19 mouse cellular contexts compared by ENCODE assay signal in genomic region chr19:35759701-35760100, GRCm38 (mm10).
DNase-seq lines count a peak whose midpoint lies in the region; ATAC-seq lines count a peak whose summit lies in the region.
"Had no signal": no experiment of that assay in that cellular context is flagged by ENCODE, and none has a peak within 500 bp of the region (broad histone marks: within the 10 kb centered on the region; RNA-seq: fewer than 3 reads in every experiment).

No protein-coding gene starts in this region.

- H3K4me2 ChIP-seq in kidney, embryonic 15.5 days = no peak overlapping the region
- H3K4me2 ChIP-seq: forebrain, embryonic 12.5 days; liver, embryonic 13.5 days; lung, embryonic 15.5 days; neural tube, embryonic 15.5 days had no signal

- no peak overlapping the region for H3K9ac ChIP-seq in kidney, embryonic 15.5 days
- H3K9ac ChIP-seq: forebrain, embryonic 12.5 days; liver, embryonic 13.5 days; lung, embryonic 15.5 days; neural tube, embryonic 15.5 days had no signal

- no peaks in the 10 kb centered on the region for H3K27me3 ChIP-seq in kidney, embryonic 15.5 days
- H3K27me3 ChIP-seq: CH12.LX; forebrain, embryonic 12.5 days; liver, embryonic 13.5 days; lung, embryonic 15.5 days; neural tube, embryonic 15.5 days had no signal

- no peaks in the 10 kb centered on the region for H3K4me1 ChIP-seq in kidney, embryonic 15.5 days
- H3K4me1 ChIP-seq: forebrain, embryonic 12.5 days; limb, embryonic 10.5 days; liver, embryonic 13.5 days; lung, embryonic 15.5 days; neural tube, embryonic 15.5 days had no signal

- H3K9me3 ChIP-seq in kidney, embryonic 15.5 days (replicated peaks) = no peaks in the 10 kb centered on the region
- H3K9me3 ChIP-seq: forebrain, embryonic 12.5 days; limb, embryonic 10.5 days; lung, embryonic 15.5 days; neural tube, embryonic 15.5 days had no signal

- no peak overlapping the region for H3K27ac ChIP-seq in kidney, embryonic 15.5 days
- H3K27ac ChIP-seq: forebrain, embryonic 12.5 days; limb, embryonic 10.5 days; liver, embryonic 13.5 days; lung, embryonic 15.5 days; neural tube, embryonic 15.5 days had no signal

- 73% methylated on average over 3 of the region's 3 CpGs for WGBS in kidney, embryonic 15.5 days

- ATAC-seq in kidney, embryonic 15.5 days (replicated peaks; ENCODE audit: low FRiP score) = no peak
- ATAC-seq in granulocyte monocyte progenitor cell, adult 5-6 weeks (replicated peaks; ENCODE audit: poor library complexity, severe bottlenecking) = no peak

- H3K4me3 ChIP-seq in kidney, embryonic 15.5 days (replicated peaks) = no peak overlapping the region
- H3K4me3 ChIP-seq: forebrain, embryonic 12.5 days; limb, embryonic 10.5 days; liver, embryonic 13.5 days; lung, embryonic 15.5 days; myocyte; neural tube, embryonic 15.5 days had no signal

- H3K36me3 ChIP-seq in kidney, embryonic 15.5 days = no peaks in the 10 kb centered on the region
- H3K36me3 ChIP-seq: forebrain, embryonic 12.5 days; limb, embryonic 10.5 days; liver, embryonic 13.5 days; lung, embryonic 15.5 days; neural tube, embryonic 15.5 days had no signal

- DNase-seq in adrenal gland, postnatal 10 days = peak; percentile 3
- no peak for DNase-seq in adrenal gland, postnatal 14 days
- DNase-seq in kidney, adult 11 months = peak; percentile 84
- DNase-seq in Muller cell, postnatal 12 days (ENCODE audit: inconsistent ontology term) = peak; percentile 20
- peak; percentile 78 for DNase-seq in heart, postnatal 4 days
- no peak for DNase-seq in left cerebral cortex, adult 9 months (ENCODE audit: low spot score in 2 of 2)
- DNase-seq: cerebellum, postnatal 25 days; liver, embryonic 13.5 days; midbrain, embryonic 14.5 days; right cerebral cortex, postnatal 4 days; thymus, postnatal 4 days had no signal

Comparison
In these comparisons a context has a peak if more than half of its experiments do, and no peak if none do; other contexts are left out.
1. DNase-seq: peak in adrenal gland, postnatal 10 days (single experiment), kidney, adult 11 months (single experiment), Muller cell, postnatal 12 days (single experiment) and heart, postnatal 4 days (single experiment); none in adrenal gland, postnatal 14 days (single experiment) and left cerebral cortex, adult 9 months (0 of 2).